Mouse (Mus musculus): Measurements from ENCODE around the gene Gm4952.
"Not testable (repeated sequence)": the region's sequence is repeated elsewhere in the genome, so short reads cannot be mapped to it uniquely, and the experiment has no call there.

The Gm4952 gene

DNA sequence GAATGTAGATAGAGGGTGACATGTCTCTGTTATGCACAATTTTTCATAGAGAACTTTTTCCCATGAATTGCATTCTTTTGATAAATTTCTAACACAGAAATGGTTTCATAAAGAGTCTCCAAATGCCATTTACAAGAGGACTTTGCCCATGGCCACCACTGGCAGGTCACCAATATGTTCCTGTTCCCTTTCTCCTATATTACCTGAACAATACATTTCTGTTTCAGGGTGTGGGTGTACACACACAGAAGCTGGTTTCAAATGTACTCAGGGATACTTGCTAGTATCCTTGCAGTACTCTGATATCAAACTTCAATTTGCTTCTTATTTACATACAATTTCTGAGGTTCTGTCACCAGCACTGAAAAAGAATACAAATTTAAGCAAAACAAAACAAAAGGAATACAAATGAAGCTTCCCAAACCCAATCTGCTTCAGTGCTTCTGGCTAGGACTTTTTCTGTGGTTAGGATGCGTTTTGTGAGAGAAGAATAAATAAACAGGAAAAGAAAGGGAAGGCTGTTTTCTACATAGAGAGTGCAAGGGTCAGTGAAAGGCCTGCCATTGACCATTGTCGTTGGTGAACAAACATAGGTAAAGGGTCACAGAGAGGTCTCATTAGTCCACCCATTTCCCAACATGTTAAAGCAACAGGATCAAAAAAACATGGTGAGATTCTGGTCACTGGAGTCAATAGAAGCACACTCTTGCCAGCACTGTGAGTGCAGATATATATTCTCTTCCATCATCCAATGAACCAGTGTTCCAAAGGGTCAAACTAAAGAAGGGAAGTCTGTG lies 1.1 kb downstream of the Gm4952 start:
- DNase-seq (ENCODE audit: low read depth, low spot score), result no peak

- no peak for DNase-seq (ENCODE audit: low read depth, low spot score)
These were observed 8.6 kb downstream of the Gm4952 start for GRCm38 (mm10) chr19:12608336-12608735.

GRCm38 (mm10) chr19:12613646-12614045 lies 13.9 kb downstream of the Gm4952 start:
- DNase-seq (ENCODE audit: low read depth, low spot score), result no peak

DNA sequence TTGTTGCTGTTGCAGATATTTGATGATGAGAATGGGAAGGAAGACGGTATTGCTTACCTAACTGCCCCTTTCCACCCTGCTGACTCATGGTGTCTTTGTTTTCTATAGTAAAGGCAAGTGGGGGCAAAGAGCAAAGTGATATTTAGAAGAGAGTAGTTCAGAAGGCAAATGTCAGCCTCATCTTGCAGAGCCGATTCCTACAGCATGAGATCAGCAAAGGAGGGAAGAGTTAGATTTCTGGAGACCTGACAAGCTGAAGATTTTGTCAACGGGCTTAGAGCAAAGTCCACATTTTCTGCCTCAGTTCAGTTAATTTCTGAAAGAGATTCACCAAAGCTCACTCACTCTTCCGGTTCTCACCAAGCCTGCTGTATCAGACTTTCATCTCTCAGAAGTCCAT lies 33.4 kb downstream of the Gm4952 start, which contains the start of gene Glyat:
Gene Glyat, plus strand, starts transcription at position 133 of the 400 bp plus-strand sequence.
- DNase-seq (ENCODE audit: low read depth, low spot score), result no peak

DNA sequence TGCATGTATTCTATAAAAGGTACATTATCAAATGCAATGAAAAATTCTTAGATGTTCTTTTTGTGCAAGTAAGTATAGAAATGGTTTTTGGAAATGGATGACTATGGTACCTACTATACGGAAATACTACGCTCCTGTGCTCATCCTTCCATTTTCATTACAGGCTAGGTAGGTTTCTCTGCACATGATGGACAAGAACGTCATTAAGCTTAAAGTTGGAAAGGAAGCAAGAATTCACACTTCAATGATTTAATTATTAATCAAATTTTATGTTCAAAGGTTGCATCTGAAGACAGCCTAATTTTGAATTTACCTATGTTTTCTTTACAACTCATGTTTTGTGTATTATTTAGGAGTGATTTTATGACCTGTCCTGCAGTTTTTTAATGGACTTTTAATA lies 34.5 kb downstream of the Gm4952 start:
- no peak for DNase-seq (ENCODE audit: low read depth, low spot score)

DNA sequence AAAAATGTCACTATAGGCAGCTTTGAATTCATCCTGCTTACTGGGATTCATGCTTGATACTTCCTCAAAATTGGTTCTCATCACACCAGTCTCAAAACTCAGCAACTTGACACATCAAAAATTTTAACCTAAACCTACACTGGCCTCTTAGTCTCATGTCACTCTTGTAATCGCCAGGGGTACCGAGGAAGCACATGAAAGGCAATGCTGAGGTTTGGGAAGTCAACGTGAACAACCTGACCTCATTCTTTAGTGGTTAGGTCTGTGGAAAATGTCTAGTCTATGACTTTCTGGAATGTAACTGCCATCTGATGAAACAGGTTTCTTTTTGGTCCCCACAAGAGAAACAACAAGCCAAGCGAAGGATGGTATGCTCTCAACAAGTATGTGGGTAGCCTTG lies 35.2 kb downstream of the Gm4952 start:
- no peak for DNase-seq (ENCODE audit: low read depth, low spot score)

- DNase-seq (ENCODE audit: low read depth, low spot score), result no peak
These were observed 37.1 kb downstream of the Gm4952 start for GRCm38 (mm10) chr19:12636863-12637262.

- DNase-seq (ENCODE audit: low read depth, low spot score), result no peak
These were observed 38.3 kb downstream of the Gm4952 start for GRCm38 (mm10) chr19:12638049-12638448.

DNA sequence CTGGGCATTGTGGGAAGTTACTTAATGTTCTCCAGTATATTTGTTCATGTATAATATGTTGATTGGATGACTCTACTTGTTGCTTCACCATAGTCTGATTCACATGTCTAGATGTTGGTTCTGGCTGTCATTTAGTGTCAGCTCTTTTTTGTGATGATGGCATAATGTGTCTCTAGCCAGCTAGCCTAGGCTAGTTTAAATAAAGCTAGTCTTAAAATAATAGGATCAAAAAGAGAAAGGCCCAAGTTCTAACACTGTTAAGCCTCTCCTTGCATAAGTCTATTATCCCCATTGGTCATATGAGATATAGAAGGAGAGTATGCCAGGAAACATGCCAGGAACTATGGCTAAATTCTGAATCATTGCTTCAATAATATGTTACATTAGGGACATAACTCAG lies 49.7 kb downstream of the Gm4952 start:
- DNase-seq (ENCODE audit: low read depth, low spot score), result no peak

GRCm38 (mm10) chr19:12666156-12666555 lies 66.4 kb downstream of the Gm4952 start:
- no peak for DNase-seq (ENCODE audit: low read depth, low spot score)

- not testable (repeated sequence) for DNase-seq (ENCODE audit: low read depth, low spot score)
These were observed 68.8 kb downstream of the Gm4952 start for GRCm38 (mm10) chr19:12668601-12669000.

DNA sequence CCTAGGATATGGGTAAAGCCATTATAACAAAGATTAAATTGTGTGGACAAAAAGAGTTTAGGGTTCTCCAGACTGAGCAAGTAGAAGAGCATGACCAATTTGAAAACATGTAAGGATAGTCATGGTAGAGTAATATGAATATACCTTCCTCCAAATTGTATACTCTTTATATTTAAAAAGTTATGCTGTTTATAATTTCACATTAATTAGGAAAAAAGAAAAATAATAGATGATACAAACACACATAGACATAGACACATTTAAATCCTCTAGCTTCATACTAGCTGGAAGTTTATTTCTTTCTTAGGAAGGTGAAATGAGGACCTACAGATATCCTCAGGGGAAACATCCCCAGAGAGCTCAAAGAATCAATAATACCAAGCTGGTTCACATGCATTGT lies 70.4 kb downstream of the Gm4952 start, which contains the start of gene Olfr1442:
Gene Olfr1442, plus strand, starts transcription at position 301 of the 400 bp plus-strand sequence.
- no peak for DNase-seq (ENCODE audit: low read depth, low spot score)

DNA sequence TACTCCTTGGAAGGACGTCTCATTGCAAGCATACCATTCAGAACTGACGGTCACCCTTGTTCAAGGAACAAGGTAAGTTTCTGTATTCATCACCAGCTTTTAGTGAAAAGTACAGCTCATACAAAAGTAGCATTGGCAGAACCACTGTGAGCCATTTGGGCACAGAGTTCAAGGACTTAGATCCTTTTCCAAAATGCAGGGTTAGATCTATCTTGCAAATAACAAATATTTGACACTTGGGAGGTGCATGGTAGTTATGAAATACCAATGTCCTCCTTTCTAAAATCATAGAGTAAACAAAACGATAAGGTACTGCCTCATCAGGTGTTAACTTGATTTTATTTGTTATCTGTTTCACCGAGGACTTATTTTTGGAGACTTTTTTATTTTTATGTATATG lies 71.3 kb downstream of the Gm4952 start:
- DNase-seq (ENCODE audit: low read depth, low spot score), result no peak

DNA sequence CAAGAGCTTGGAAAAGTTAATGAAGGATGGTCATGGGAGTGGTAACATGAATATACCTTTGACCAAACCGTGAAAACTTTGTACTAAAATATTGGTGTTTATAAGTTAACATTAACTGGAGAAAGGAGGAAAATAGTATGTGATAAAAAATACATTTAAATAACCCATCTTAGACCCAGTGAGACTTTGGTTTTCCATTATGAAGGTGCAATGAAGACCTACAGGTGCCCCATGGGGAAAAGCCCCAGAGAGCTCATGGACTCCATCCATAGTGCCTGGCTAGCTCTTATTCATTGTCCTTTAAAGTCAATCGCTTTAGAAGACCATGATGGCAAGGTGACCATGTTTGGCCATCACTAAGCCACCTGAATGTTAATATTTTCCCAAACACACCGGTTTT lies 78.0 kb downstream of the Gm4952 start, which contains the start of gene Olfr1443:
Gene Olfr1443, plus strand, starts transcription at position 301 of the 400 bp plus-strand sequence.
- no peak for DNase-seq (ENCODE audit: low read depth, low spot score)
